Mouse (Mus musculus) adrenal gland, postnatal 25 days (tissue): ENCODE results near the gene Magi1. TPM values are rescaled to one million over a fixed set of nuclear protein-coding genes. Genes with fewer than 3 reads are reported as not detected.

Experiments
- DNase-seq: peaks from one replicate; pipeline ENCODE4 v3.0.0; 2021; ENCODE audit warnings: mixed read lengths
- total RNA-seq: library from RNA; stranded (reverse); gene quantifications from 2 replicates; pipeline ENCODE4 v1.2.3, GENCODE M21; 2021

The Magi1 gene
- total RNA-seq, 1 experiment from 2014 or later: 13.0 TPM

DNA sequence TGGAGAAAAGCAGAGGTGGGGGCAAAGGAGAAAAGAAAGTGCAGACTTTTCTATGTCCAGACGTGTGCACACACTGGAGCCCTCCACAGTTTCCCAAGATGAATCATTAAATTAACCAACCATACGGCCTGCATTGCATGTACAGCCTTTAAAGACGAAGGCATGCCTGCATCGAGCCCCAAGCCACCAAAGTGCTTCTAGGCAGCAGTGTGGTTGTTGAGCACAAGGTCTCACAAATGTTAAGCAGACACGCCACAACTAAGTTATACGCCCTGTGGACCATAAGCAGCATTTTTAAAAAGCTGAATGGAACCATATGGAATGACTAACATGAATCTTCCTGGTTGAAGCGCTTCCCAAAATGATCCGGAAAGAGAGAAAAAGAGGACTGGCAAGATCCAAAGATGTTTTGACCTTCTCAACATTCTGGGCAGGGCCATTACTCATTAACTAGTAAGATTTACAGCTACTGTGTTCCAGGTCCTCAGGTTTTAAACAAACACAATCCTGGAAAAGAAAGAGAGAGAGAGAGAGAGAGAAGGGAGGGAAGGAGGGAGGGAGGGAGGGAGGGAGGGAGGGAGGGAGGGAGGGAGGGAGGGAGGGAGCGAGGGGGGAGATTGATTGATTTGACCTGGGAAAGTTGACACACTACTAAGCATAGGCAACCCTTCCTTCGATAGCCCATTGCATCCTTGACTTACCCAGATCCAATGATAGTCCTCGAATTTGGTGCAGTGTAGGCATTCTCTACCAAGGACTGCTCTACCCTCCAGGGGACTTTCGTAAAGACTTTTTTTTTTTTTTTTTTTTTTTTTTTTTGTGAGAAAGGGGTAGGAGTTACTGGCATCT, 26.5 kb downstream of the Magi1 start:
- DNase-seq: no peak

DNA sequence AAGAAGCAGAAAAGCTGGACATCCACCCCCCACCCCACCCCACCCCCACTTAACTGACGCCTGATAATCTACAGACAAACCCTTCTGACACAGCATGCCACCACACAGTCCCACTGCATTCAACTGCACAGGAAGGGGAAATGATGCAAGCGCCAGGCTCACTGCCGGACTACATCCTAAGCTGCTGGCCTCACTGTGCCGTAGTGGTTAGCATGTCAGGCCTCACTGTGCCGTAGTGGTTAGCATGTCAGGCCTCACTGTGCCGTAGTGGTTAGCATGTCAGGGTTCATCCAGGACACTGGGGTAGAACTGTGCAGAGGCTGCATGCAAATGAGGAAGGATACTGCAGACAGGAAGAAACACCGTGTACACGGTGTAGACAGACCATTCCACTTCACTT, 29.8 kb downstream of the Magi1 start:
- no peak for DNase-seq

DNA sequence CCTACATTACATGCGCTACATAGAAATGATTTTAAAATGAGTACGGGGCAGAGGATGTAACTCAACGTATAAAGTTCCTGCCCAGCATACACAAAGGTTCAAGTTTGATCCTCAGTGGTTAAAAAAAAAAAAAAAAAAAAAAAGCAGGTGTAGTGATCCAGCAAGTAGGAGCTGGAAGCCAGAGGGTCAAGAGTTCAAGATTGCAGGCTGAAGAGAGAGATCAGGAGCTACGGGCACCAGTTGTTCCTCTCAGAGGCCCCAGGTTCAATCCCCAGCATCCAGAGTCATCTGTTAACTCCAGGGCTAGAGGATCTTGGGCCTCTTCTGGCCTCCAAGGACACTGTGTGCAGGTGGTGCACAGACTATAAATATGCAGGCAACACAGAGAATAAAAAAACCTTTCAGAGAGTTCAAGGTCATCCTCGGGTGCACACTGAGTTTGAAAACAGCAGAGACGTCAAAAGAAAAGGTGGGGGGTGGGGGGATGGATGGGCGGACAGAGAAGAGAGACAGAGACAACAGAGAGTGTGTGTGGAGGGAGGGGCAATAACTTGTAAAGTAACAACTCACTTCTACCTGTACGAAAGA, 32.3 kb downstream of the Magi1 start:
- no peak for DNase-seq

DNA sequence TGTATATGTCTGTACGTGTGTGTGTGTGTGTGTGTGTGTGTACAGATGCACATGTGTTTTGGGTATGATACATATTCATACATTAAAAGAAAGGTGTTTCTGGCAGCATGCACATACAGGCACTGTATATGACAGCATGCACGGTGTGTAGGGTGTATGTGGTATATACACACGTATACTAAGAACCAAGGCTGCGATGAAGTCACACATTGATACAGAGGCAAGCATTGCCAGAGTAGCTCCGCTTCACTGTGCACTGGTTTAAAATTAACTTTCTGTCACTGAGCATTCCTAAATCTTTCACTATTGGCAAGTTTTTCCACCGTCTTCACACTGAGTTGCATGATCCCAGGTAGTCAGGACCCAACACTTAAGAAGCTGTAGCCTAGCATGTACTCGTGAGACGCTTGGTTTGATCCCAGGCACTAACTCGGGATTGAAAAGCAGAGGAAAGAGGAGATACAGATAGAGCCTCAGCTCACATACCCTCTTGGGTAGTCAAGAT, 34.4 kb downstream of the Magi1 start:
- no peak for DNase-seq

DNA sequence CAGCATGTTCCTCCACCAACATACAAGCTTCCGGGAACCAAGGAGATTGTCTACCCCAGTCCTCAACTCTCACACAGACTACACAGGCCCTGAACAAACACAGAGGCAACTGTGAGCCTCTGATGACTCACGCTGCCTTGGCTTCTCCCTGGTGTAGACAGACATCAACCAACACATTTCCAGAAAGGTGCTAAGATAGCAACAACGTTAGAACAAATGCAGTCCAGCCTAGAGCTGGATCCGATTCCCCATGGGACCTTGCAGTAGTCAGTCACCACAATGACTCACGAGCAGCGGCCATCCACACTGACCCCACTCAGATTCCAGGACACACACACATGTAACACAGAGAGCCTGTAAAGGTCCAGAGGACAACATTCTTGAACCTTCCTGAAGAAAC, 42.5 kb downstream of the Magi1 start:
- DNase-seq: no peak

DNA sequence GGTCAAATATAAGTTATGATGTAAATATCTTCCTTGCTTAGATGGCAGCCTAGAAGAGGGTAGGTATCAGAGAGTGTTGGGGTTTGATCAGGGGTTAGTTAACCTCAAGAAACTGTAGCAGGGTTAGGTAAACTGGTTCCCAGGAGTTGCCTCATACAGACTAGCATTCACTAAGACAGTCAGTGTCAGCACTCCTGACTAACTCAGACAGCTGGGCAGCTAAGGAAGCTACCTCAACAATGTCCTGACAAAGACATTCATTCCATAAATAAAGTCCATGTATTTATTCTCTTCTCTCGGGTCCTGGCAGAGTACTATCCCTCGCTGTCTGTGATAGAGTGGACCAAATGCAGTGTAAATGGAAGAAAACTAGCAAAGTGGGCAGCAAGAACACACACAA, 45.1 kb downstream of the Magi1 start:
- DNase-seq: no peak

DNA sequence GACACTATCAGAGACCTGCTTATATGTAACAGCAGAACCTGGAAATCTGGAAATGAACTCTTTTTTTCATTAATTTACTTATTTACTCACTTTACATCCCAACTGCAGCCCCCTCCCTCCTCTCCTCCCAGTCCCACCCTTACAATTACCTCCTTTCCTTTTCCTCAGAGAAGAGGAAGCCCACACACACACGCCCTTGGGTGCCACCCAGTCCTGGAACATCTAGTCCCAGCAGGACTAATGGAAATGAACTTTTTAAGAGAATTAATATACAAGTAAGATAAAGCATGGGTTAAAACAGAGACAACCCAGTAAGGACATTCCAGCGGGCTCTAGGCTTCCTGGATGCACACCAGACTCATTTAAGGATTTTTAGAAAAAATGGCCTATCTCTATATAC, 46.8 kb downstream of the Magi1 start:
- no peak for DNase-seq

DNA sequence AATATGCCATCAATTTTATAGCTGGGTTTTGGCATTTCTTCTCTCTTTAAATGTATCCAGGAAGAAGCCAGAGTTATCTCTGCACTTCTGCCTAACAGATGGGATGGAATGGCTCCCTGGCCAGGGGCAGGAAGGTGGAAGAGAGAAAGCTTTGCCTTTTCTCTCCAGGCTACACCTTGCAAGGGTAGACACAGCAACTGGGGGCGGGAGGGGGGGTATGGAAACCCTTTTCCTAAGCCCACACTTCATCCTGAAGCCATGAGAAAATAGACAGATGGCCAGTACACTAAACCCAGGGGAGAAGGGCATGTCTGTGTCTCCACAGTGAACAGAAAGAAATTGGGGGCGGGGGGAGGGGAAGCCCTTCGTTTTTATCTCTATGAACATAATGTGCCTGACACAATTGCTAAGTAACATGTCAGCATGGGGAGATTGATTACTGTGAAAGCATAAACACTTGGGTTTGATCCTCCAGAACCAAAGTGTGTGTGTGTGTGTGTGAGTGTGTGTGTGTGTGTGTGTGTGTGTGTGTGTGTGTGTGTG, 51.4 kb downstream of the Magi1 start:
- DNase-seq: no peak

DNA sequence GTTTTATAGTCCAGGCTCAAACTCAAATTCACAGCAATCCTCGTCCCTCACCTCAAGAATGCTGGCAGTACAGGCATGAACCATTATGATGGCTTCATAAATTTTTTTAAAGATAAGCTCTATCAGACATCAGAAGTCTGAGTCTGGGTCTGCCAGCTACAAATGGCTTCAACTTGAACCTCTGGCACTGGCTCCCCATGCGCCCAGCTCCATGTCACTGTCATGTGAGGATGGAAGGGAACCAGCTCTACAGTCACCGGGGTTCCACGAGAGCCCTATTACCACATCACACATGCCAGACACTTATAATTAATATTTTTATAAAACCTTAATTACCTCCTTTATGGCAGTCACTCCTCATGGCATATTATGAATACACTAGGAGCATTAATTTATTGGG, 51.9 kb downstream of the Magi1 start:
- no peak for DNase-seq

DNA sequence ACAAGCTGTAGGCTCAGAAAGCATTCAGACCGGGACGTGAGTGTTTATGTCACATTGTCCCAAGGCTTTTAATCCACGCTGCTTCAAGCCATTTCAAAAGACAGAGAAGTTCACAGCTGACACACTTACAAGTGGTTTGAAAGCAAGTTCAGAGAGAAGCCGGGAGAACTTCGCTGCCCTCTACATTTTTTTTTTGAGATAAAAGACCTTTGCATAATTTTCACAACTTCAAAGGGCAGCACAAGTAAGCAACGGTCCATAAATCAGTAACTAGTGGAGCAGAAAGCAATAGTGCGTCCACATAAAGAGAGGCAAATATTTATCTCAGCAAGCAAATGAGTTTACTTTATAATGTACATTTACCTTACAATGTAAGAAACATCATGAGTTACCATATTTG, 52.4 kb downstream of the Magi1 start:
- no peak for DNase-seq

DNA sequence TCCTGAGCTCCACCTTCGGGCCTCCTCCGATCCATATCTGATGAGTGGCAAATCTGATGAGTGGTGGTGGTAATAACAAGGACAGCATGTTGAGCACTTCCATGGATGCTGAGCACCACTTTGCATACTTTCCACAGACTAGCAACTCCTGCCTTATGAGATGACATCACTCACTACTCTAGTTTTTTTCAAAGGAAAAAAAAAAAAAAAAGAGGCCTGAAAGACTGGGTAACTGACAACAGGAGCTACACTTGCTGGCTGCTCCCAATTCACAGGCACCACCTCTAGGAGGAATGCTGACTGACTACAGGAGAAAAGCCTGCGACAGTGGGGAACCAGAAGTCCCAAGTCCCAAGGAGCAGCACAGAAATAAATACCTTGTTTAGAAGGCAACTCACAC, 52.8 kb downstream of the Magi1 start:
- DNase-seq: no peak

DNA sequence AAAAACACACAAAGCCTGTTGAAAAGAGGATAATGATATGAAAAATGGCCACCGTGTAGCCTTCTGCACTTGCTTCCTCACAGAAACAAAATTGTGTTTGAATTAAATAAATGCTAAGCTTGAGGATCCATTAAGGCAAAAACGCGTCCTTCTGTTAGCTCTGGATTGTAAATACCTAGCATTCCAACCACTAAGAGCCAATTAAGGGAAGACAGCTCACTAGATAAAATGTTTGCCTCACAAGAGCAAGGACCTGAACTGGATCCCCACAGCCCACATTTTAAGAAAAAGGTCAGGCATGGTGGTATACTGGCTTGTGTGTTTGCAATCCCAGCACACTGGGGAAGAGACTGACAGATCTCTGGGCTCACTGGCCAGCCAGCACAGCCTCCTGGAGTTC, 53.6 kb downstream of the Magi1 start:
- no peak for DNase-seq

DNA sequence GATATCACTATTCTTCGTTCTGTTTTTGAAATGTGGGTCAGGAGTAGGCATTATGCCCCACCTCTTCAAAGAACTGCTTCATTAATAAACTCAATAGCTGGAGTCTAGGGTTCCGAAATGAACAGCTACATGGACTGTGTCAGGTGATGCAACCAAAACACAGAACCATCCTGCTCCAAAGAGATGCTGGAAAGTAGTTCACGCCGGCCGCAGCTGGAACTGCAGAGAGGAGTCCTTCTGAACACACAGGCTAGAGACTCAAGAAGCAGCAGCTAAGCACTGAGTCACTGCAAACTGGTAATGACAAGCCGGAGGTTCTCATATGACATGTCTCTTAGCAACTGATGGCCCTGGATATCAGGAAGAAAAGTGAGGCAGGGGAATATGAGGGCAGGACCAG, 57.5 kb downstream of the Magi1 start:
- no peak for DNase-seq

DNA sequence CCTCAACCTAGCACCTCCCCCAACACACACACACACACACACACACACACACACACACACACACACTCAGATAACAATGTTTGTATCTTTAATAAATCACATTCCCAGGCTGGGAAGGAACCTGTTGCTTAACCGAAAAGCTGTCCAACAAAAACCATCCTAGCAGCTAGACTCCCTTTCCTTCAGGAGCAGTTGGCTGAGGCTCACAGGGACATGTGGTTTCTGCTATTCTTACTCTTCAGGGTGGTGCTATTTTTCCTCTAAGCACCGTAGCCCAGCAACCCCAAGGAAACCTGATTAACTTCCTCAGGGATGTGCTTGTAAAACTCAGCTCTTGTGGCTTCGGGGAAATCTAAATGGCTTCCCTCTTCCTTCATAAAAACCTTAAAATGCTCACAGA, 57.9 kb downstream of the Magi1 start:
- DNase-seq: no peak

DNA sequence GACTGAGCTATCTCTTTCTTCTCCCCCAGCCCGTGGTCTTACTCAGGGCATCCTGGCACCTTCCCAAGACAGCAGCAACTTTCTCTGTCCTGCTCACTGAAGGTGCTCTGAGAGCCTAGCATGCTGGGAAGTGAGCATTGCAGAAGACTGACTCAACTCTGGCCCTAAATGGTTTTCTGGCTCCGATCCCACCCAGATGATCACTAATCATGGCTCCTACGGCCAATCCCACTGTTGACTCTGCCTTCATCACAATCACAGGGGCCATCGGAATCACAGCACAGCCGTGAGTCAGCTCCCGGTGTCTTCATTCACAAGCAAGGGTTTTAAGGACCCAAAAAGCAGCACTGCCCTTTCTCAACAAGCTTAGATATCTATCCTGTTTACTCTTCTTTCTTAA, 58.6 kb downstream of the Magi1 start:
- peak; percentile 32 for DNase-seq

DNA sequence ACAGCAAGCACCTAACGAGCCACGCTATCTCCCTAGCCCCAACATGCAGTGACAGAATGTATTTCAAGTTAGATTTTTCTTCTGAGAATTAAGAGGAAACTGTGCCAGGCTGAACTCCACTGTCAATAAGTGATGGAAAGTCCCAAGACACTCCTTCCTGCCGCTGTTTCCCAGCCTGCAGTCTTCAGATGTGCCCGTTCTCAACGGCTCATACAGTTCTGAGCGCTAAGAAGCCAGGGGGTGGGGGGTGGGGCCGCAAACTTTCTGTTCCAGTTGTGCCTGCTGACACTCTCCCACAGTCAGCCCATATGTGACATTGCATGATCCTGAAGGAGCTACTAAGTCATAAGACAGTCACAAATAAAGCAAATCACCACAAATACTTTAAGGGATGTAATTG, 61.5 kb downstream of the Magi1 start:
- no peak for DNase-seq

DNA sequence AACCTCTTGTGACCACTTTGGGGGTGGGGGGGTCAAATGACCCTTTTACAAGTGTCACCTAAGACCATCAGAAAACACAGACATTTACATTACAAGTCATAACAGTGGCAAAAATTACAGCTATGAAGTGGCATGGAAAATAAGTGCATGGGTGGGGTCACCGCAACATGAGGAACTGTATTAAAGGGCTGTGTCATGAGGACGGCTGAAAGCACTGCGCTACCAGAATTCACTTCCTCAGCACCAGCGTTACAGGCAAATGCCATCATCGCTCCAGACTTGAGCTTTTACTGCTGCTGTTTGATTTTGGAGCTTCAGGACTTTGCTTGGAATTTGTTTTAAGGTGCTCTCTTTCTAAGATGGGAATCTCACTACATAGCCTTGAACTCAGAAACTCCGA, 62.0 kb downstream of the Magi1 start:
- no peak for DNase-seq

DNA sequence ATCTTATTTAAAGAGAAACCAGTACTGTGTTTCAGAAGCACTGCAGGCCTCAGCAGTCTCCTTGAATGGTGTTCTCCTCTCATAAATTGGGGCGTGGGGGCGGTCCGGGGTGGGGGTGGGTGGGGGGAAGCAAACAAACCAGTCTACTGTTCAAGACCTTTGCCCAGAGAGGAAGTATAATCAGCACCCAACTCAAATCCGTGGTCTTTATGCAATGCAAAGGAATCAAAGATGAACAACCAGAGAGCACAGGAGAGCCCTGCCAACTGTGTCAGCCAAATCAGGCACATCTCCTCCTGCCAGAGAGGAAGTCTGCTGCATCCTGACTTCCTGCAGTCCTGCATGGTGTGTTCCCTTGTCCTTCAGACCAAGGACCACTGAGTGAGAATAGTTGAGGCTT, 65.6 kb downstream of the Magi1 start:
- no peak for DNase-seq

DNA sequence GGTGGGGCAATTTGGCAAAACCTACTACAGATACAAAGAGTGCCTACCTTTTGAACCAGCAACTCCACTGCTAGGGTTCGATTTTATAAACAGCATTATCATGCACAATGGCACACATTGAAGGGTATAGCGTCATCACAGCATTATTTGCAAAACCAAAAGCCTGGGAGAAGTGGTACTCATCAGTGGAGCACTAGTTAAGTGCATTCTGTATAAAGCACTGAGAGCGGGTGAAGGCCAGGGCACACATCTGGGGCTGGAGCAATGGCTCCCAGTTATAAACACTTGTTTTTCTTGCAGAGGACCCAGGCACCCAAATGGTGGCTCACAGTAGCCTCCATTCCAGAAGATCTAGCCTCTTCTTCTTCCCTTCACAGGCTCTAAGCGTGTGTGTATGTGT, 67.9 kb downstream of the Magi1 start:
- no peak for DNase-seq

DNA sequence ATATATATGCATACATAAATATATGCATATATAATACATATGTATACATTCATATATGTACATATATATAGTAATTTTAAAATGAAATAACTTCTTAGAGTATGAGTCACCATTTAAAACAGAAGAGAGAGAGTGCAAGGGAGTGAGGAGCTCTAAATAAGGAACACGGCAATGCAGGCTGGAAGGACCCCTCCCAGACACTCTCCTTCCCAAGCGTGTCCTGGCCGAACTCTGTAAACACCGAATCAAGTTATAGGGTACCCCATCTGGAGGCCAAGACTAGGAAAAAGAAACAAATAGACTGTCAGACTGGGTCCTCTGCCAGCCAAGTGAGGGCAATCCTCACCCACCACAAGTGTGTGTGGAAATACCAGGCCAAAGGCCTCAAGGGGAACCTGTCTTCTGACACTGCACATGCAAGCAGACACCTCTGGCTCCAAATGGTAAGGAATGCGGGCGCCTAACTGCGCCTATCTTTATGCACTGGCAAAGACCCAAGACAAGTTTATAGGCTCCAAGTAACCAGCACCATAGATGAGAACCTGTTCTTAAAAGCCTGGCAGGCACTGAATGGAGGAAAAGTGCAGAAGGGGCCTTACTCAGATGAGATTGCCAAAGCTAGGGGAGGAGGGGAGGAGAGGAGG, 68.7 kb downstream of the Magi1 start:
- no peak for DNase-seq

DNA sequence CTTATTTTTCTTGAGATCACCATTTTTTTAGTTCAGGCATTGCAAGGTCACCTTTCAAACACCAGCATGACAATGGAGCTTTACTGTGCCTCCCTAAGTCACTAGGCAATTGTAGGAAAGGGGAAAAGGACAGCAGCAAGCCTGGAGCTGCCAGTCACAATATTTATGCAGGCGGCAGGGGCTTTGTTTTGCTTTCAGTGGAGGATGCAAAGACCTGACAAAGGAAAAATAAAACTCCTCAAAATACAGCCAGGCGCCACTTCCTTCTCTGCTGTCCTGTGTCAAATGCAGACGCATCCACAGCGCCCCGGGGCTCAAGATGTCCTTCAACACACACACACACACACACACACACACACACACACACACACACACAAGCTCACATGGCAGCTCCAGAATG, 77.8 kb downstream of the Magi1 start:
- peak; percentile 34 for DNase-seq

DNA sequence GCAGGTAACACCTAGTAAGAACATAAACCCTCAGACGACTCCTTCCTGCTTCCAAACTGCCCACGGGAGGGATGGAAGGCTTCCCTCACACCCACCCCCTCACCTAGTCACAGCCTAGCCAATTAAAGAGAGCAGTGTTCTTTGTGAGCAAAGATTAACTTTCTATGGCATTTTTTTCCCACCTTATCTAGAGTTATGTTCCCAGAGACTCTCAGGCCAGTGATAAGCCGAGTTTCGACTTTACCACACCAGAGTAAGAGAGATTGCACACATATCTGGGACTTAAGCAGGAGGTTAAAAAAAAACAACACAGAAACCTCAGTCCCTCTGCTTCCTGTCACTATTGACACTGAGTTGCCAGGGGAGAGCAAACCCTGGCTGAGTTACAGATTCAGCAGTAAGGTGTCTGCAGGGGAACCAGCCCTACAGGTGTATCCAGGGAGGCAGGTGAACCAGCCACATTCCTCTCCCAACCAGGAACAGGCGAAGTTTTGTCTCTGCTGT, 80.0 kb downstream of the Magi1 start:
- DNase-seq: no peak

DNA sequence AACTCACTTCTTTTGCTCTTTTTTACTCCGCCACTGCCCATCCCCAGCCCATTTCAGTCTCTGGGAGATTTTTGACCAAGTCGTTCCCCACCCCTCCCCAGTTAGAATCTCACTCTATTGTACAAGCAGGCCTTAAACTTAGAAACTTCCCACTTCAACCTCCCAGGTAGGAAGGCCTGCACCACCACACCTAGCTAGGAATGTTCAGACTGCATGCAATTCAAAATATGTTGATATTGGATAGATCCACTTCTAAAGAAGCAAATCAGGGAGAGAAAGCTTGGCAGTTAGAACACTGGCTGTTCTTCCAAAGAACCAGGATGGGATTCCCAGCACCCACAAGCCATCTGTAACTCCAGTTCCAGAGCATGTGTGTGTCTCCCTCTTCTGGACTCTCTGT, 81.8 kb downstream of the Magi1 start:
- no peak for DNase-seq
